Mouse (Mus musculus): ENCODE measurements around the gene Skida1.

- TF ChIP-seq CTCF (IDR thresholded peaks at IDR 0.05; ENCODE audit: borderline replicate concordance, extremely low read depth, insufficient read depth, insufficient read length): no peak
- TF ChIP-seq POLR2A (IDR thresholded peaks at IDR 0.05; ENCODE audit: borderline replicate concordance, extremely low read depth, insufficient read depth, insufficient read length, poor library complexity, severe bottlenecking): no peak
These were observed 6.4 kb upstream of the Skida1 start, which contains the start of gene Mllt10 for GRCm38 (mm10) chr2:18055016-18055928.
